Comparison of ENCODE assay signal across 8 mouse cellular contexts in the genomic region with DNA sequence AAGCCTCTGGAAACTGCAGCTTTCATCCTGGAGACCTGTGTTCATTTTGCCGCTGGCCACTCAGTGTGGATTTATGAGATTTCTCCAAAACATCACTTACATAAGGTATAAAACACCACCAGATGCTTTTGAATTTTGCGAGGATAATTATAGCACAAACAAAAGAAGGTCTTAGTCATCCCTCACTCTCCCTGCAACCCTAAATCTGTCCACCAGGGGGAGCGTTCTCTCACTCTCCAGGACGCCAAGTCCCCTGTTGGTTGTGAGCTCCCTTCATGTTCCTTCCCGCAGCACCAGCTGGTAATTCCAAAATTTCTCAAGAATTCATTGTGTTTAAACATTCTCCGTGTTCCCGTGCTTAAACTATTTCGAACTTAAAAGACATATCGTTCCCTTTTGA. TPM values are rescaled to one million over a fixed set of nuclear protein-coding genes. Genes with fewer than 3 reads are reported as not detected.
DNase-seq lines count a peak whose midpoint lies in the region; ATAC-seq and TF ChIP-seq lines count a peak whose summit lies in the region.

No protein-coding gene starts in this region.

- DNase-seq in 3T3-L1 (ENCODE audit: low read depth, low spot score) (peak; percentile 88), MEL-GATA-1-ER (ENCODE audit: extremely low read depth, low read depth) (peak; percentile 64)
- DNase-seq in cerebellum, adult 2 months = peak; percentile 69 to 79
- peak; percentile 94 for DNase-seq in forebrain, postnatal 0 days
- DNase-seq in liver, embryonic 14.5 days (ENCODE audit: low read depth in 3 of 3, low spot score in 3 of 3) = peak; percentile 27 to 60 (median 36)
- peak; percentile 73 for DNase-seq in retina, postnatal 7 days (ENCODE audit: low read depth, low spot score)
- peak; percentile 38 for DNase-seq in urinary bladder, postnatal 10 days (ENCODE audit: low spot score)

- 13% methylated on average over 9 of the region's 9 CpGs for whole genome bisulfite sequencing in cerebellum, adult 2 months
- WGBS in forebrain, postnatal 0 days = 15% methylated on average over 9 of the region's 9 CpGs
- 12% methylated on average over 9 of the region's 9 CpGs for WGBS in liver, embryonic 14.5 days (ENCODE audit: insufficient replicate concordance)

- no peaks in the 10 kb centered on the region for H3K36me3 ChIP-seq in forebrain, postnatal 0 days (ENCODE audit: insufficient read depth)
- no peaks in the 10 kb centered on the region for H3K36me3 ChIP-seq in liver, embryonic 14.5 days (replicated peaks; ENCODE audit: control insufficient read depth, insufficient read depth, low read depth)

- H3K4me1 ChIP-seq in cerebellum, adult 2 months (ENCODE audit: control insufficient read depth, insufficient read depth, low read length) = no peaks in the 10 kb centered on the region; the same call in 1 of the 2 replicates
- H3K4me1 ChIP-seq in forebrain, postnatal 0 days (ENCODE audit: insufficient read depth) = 0 out of 2 replicates have a peak, but pooled peaks cover 3% of the 10 kb centered on the region
- H3K4me1 ChIP-seq in liver, embryonic 14.5 days (replicated peaks; ENCODE audit: control insufficient read depth in 2 of 2, insufficient read depth in 2 of 2, low read length in 1 of 2) = peaks cover 3 to 11% of the 10 kb centered on the region in 2 experiments

- peak; percentile 81 for ATAC-seq in forebrain, postnatal 0 days
- peak; percentile 77 for ATAC-seq in inflammation-experienced regulatory T-cells, adult 6 months
- ATAC-seq in liver, embryonic 14.5 days (ENCODE audit: insufficient read depth) = no peak

- TF ChIP-seq CTCF in cerebellum, adult 2 months (IDR thresholded peaks at IDR 0.05; ENCODE audit: borderline replicate concordance, insufficient read depth, low read depth, low read length) = peak; percentile 86
- peak; percentile 97 for TF ChIP-seq CTCF in forebrain, postnatal 0 days (IDR thresholded peaks at IDR 0.05; ENCODE audit: low read depth)
- TF ChIP-seq CTCF in liver, embryonic 14.5 days (IDR thresholded peaks at IDR 0.05; ENCODE audit: low read depth) = peak; percentile 93

- H3K9me3 ChIP-seq in forebrain, postnatal 0 days (ENCODE audit: low read length) = no peaks in the 10 kb centered on the region
- no peaks in the 10 kb centered on the region for H3K9me3 ChIP-seq in liver, embryonic 14.5 days (ENCODE audit: control insufficient read depth, low read length)

- no peak for TF ChIP-seq POLR2A in cerebellum, adult 2 months (IDR thresholded peaks at IDR 0.05; ENCODE audit: borderline replicate concordance, insufficient read depth, low read length)

- no peak overlapping the region for H3K4me3 ChIP-seq in cerebellum, adult 2 months (replicated peaks; ENCODE audit: insufficient read depth, low read depth, low read length)
- no peak overlapping the region for H3K4me3 ChIP-seq in forebrain, postnatal 0 days (ENCODE audit: low read depth, low read length)
- H3K4me3 ChIP-seq in liver, embryonic 14.5 days (ENCODE audit: insufficient read depth in 1 of 2, low read depth in 2 of 2, low read length in 2 of 2) = no peak overlapping the region

- no peaks in the 10 kb centered on the region for H3K27me3 ChIP-seq in cerebellum, adult 2 months (ENCODE audit: control insufficient read depth, insufficient read depth, low read length)
- no peaks in the 10 kb centered on the region for H3K27me3 ChIP-seq in forebrain, postnatal 0 days (ENCODE audit: insufficient read depth, low read length)
- no peaks in the 10 kb centered on the region for H3K27me3 ChIP-seq in liver, embryonic 14.5 days (ENCODE audit: control insufficient read depth, insufficient read depth, low read length)

- H3K27ac ChIP-seq in cerebellum, adult 2 months (ENCODE audit: insufficient read depth, low read length) = no peak overlapping the region
- no peak overlapping the region for H3K27ac ChIP-seq in forebrain, postnatal 0 days (ENCODE audit: low read depth, low read length)
- no peak overlapping the region for H3K27ac ChIP-seq in liver, embryonic 14.5 days

- no peak overlapping the region for H3K9ac ChIP-seq in forebrain, postnatal 0 days
- no peak overlapping the region for H3K9ac ChIP-seq in liver, embryonic 14.5 days (replicated peaks)

- no peak overlapping the region for H3K4me2 ChIP-seq in forebrain, postnatal 0 days (ENCODE audit: low read depth)
- no peak overlapping the region for H3K4me2 ChIP-seq in liver, embryonic 14.5 days (ENCODE audit: low read depth)

- no peak for TF ChIP-seq EP300 in liver, embryonic 14.5 days (IDR thresholded peaks at IDR 0.05; ENCODE audit: low read depth)

RNA-seq across cellular contexts. Expression of gene Mcur1, which starts 5.4 kb away (rescaled TPM):
- 17.7 and 19.3 TPM in 2 replicates for polyA plus RNA-seq in cerebellum, adult 2 months (2012; rRNA removed)
- total RNA-seq in forebrain, postnatal 0 days (2014; rRNA removed) = 7.2 and 9.8 TPM in 2 replicates
- polyA plus RNA-seq in forebrain, postnatal 0 days (2015; fragmentation: Nextera tagmentation; extraction: Ambion mirVana) = 6.5 and 8.6 TPM in 2 replicates
- 10 to 100 TPM in 2 of 3 experiments, 1 to 10 TPM in 1; 7.1 to 19.0 (median 17.0) TPM for polyA plus RNA-seq in inflammation-experienced regulatory T-cells, adult 6 months (2017; shearing (Covaris generic))
- polyA plus RNA-seq in liver, embryonic 14.5 days (2012; rRNA removed) = 2.8 and 4.0 TPM in 2 replicates
- 6.0 and 6.1 TPM in 2 replicates for polyA plus RNA-seq in liver, embryonic 14.5 days (2014; fragmentation: Nextera tagmentation; extraction: Ambion mirVana)

RNA-seq across cellular contexts. Expression of gene Rnf182, which starts 50.2 kb away (rescaled TPM):
- polyA plus RNA-seq in cerebellum, adult 2 months (2012; rRNA removed) = 28.4 and 33.8 TPM in 2 replicates
- 9.1 and 9.3 TPM in 2 replicates for total RNA-seq in forebrain, postnatal 0 days (2014; rRNA removed)
- 32.5 and 42.0 TPM in 2 replicates for polyA plus RNA-seq in forebrain, postnatal 0 days (2015; fragmentation: Nextera tagmentation; extraction: Ambion mirVana)
- polyA plus RNA-seq in inflammation-experienced regulatory T-cells, adult 6 months (2017; shearing (Covaris generic)) = not detected
- polyA plus RNA-seq in liver, embryonic 14.5 days (2012; rRNA removed) = 0.03 and 0.07 TPM in 2 replicates
- polyA plus RNA-seq in liver, embryonic 14.5 days (2014; fragmentation: Nextera tagmentation; extraction: Ambion mirVana) = 0.05 and 0.09 TPM in 2 replicates

Comparison
In these comparisons a context has a peak if more than half of its experiments do, and no peak if none do; other contexts are left out.
1. DNase-seq: peak in every context shown above with its lines; median percentile 94 in forebrain, postnatal 0 days; 88 in 3T3-L1; 74 in cerebellum, adult 2 months; 73 in retina, postnatal 7 days; 64 in MEL-GATA-1-ER; 38 in urinary bladder, postnatal 10 days; 36 in liver, embryonic 14.5 days.
2. RNA of gene Rnf182, which starts 50.2 kb away (polyA plus RNA-seq): 32.5 to 42.0 TPM in forebrain, postnatal 0 days and 28.4 to 33.8 TPM in cerebellum, adult 2 months; 0.03 to 0.09 TPM in liver, embryonic 14.5 days and not detected in inflammation-experienced regulatory T-cells, adult 6 months; every median in the first group is over 10 times any median in the second.
3. Peak in every context shown above with its lines, with median percentiles within 50 percentile points of each other: CTCF ChIP-seq.